Mouse (Mus musculus) embryo, embryonic 9.5 days (tissue): ENCODE measurements at regions not wholly inside any gene's neighbourhood (a gene's known extent, or its start where the extent isn't known, plus 50 kb on each side); places are given as distances from the start of the nearest gene placed in this dataset.

ENCODE experiments used
- DNase-seq: peaks from one replicate; pipeline ENCODE4 v3.0.0-alpha.2; 2017; ENCODE audit errors: extremely low spot score

GRCm38 (mm10) chr2:143419791-143420190, 126.2 kb upstream of the Pcsk2 start:
- DNase-seq, result no peak

GRCm38 (mm10) chr2:143450680-143451079, 95.3 kb upstream of the Pcsk2 start:
- no peak for DNase-seq

GRCm38 (mm10) chr2:143451256-143451655, 94.7 kb upstream of the Pcsk2 start:
- no peak for DNase-seq

GRCm38 (mm10) chr2:143451661-143452060, 94.3 kb upstream of the Pcsk2 start:
- DNase-seq, result peak; percentile 24

GRCm38 (mm10) chr2:143467936-143468335, 78.0 kb upstream of the Pcsk2 start:
- DNase-seq, result no peak

- no peak for DNase-seq
These were observed 74.6 kb upstream of the Pcsk2 start for GRCm38 (mm10) chr2:143471394-143471793.

- no peak for DNase-seq
These were observed 55.1 kb upstream of the Pcsk2 start for GRCm38 (mm10) chr2:143490830-143491229.
